Mouse (Mus musculus): ENCODE measurements at regions not wholly inside any gene's neighbourhood (a gene's known extent, or its start where the extent isn't known, plus 50 kb on each side); places are given as distances from the start of the nearest gene placed in this dataset.
A peak's percentile ranks its signal among the peaks of the same experiment; 100 is the strongest.
"Not testable (repeated sequence)": the region's sequence is repeated elsewhere in the genome, so short reads cannot be mapped to it uniquely, and the experiment has no call there.

GRCm38 (mm10) chr5:39334241-39334640 is 421.0 kb downstream of the Hs3st1 start:
- DNase-seq: no peak

- DNase-seq: no peak
Measured at GRCm38 (mm10) chr5:39325399-39325798, 429.9 kb downstream of the Hs3st1 start.

- DNase-seq: no peak
Measured at GRCm38 (mm10) chr5:39316478-39316877, 438.8 kb downstream of the Hs3st1 start.

- no peak for DNase-seq
Measured at GRCm38 (mm10) chr5:39311211-39311610, 434.6 kb upstream of the Clnk start.

GRCm38 (mm10) chr5:39305794-39306193 is 429.2 kb upstream of the Clnk start:
- DNase-seq: no peak

GRCm38 (mm10) chr5:39292849-39293248 is 416.2 kb upstream of the Clnk start:
- DNase-seq: no peak

- no peak for DNase-seq
Measured at GRCm38 (mm10) chr5:39281021-39281420, 404.4 kb upstream of the Clnk start.

- no peak for DNase-seq
Measured at GRCm38 (mm10) chr5:39273710-39274385, 397.2 kb upstream of the Clnk start.

- DNase-seq: no peak
Measured at GRCm38 (mm10) chr5:39267106-39267505, 390.5 kb upstream of the Clnk start.

GRCm38 (mm10) chr5:39260721-39261190 is 384.1 kb upstream of the Clnk start:
- no peak for DNase-seq

GRCm38 (mm10) chr5:39257745-39258144 is 381.1 kb upstream of the Clnk start:
- DNase-seq: no peak

- no peak for DNase-seq
Measured at GRCm38 (mm10) chr5:39252206-39252605, 375.6 kb upstream of the Clnk start.

- no peak for DNase-seq
Measured at GRCm38 (mm10) chr5:39251021-39251420, 374.4 kb upstream of the Clnk start.

GRCm38 (mm10) chr5:39219698-39220097 is 343.1 kb upstream of the Clnk start:
- no peak for DNase-seq

GRCm38 (mm10) chr5:39216326-39216725 is 339.7 kb upstream of the Clnk start:
- no peak for DNase-seq

GRCm38 (mm10) chr5:39215016-39215415 is 338.4 kb upstream of the Clnk start:
- DNase-seq: no peak

- no peak for DNase-seq
Measured at GRCm38 (mm10) chr5:39212550-39212949, 335.9 kb upstream of the Clnk start.

GRCm38 (mm10) chr5:39198856-39199255 is 322.2 kb upstream of the Clnk start:
- peak; percentile 8 for DNase-seq

- not testable (repeated sequence) for DNase-seq
Measured at GRCm38 (mm10) chr5:39191153-39191552, 314.5 kb upstream of the Clnk start.

GRCm38 (mm10) chr5:39181616-39182402 is 305.2 kb upstream of the Clnk start:
- no peak for DNase-seq

GRCm38 (mm10) chr5:39181028-39181427 is 304.4 kb upstream of the Clnk start:
- DNase-seq: no peak

- DNase-seq: no peak
Measured at GRCm38 (mm10) chr5:39177891-39178290, 301.3 kb upstream of the Clnk start.

GRCm38 (mm10) chr5:39176906-39177305 is 300.3 kb upstream of the Clnk start:
- DNase-seq: no peak

GRCm38 (mm10) chr5:39173491-39173890 is 296.9 kb upstream of the Clnk start:
- no peak for DNase-seq

All from kidney, adult 11 months (tissue).